Mouse (Mus musculus) thymus, adult 18-20 months (tissue): ENCODE data around the gene Cachd1.
A peak's percentile ranks its signal among the peaks of the same experiment; 100 is the strongest.

Experiments
- DNase-seq, 2 experiments: peaks; one replicate each; pipeline ENCODE4 v3.0.0; 2022; ENCODE audit warnings: mixed read lengths in 2 of 2

Gene Cachd1

DNA sequence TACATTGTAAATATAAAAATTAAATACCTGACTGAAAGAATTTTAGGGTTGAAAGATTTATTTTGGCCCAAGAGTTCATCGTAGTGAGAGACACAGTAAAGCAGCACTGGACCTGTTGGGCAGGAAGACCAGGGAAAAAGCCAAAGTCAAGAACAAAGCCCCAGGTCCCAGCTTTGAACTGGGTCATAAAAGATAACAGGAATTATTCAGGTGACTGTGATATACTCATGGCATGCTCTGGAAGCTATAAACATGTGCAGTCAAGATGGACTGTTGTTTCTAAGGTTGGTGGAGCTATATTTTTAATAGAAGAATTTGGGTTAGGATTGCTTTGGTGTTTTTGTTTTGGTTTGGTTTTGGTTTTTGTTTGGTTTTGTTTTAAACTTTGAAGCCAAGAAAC lies 148.7 kb downstream of the Cachd1 start:
- DNase-seq = no peak

- no peak for DNase-seq
Observed at GRCm38 (mm10) chr4:100926608-100927007, 150.1 kb downstream of the Cachd1 start.

DNA sequence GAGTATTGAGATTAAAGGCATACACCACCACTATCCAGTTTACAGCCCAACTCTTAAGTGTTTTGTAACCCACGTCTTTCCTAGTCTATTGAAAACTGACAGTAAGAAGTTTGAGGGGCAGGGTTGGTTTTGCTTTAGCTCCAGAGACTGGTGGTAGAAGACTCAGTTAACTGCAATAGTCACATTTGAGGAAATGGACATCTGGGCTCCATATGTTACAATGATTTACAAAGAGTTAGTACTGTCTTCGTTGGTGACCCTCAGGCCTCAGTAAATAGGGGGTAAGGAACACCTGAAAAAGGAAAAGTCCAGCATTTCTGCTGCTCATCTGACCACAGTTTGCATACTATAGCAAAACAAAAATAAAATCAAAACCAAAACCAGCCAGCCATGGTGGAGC lies 150.6 kb downstream of the Cachd1 start:
- no peak for DNase-seq

GRCm38 (mm10) chr4:100943689-100944088 lies 167.2 kb downstream of the Cachd1 start:
- DNase-seq = no peak

DNA sequence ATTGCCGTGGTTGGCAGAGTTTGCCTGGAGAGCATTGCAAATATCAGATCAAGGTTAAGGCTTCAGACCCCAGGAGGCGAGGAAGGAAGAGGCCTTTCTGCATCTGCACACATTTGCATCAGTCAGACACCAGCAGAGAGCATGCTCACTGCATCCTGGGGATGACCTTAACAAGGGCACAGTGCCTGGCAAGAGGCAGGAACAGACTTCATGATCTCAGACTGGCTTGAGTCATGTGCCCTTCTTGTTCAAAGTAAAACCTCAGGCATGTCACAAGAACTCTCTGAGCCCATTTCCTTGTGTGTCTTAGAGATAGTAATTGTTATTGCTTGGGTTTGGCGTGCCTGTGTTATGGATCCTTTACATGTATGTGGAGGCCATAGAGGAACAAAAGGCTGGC lies 167.8 kb downstream of the Cachd1 start:
- DNase-seq = no peak

DNA sequence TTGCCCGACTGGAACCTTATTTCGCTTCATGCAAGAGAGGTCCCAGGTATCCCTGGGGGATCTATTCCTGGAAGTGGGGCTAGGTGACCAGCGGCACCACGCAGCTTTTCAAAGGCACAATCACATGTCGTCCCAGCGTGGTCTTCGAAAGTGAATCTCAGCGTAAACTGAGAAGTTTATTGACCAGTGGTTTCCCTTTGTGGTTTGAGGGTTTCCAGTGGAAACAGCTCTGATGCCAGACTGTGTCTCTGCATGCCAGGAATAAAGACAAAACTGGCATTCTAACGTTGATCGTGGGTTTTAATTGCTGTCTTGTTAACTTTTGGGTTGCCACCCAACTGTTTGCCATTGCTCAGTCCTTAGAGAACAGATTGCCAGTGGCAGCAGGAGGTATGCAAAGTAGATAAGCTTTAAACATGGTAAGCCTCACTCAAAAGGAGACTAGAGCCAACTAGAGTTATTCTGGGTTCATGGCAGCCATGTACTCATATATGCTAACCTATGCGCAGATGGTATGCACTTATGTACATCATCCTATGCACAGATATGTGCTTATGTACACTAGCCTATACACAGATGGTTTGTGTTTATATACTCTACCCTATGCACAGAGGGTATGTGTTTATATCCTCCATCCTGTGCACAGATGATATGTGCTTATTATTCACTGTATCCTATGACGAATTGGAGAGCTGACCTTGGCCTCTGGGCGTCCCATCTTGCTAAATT lies 168.9 kb downstream of the Cachd1 start:
- DNase-seq = no peak

- DNase-seq = no peak
Observed at GRCm38 (mm10) chr4:100948494-100949425, 172.3 kb downstream of the Cachd1 start.

DNA sequence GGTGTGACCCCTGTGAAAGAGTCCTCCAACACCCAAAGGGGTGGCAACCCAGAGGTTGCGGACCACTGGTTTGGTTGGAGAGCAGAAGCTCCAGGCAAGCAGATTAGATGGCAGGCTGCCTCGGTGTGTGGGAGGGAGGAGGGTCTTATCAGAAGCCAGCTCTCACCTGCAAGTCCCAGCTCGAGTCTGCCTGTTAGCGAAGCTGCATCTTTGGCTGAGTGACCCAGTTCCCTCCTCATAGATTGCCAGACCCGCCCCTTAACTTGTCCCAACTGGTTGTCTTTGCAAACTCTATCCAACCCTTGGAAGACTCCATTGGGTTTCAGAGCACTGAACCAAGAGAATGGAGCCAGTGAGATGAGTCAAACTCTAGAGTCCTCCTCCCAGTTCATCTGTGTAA lies 173.8 kb downstream of the Cachd1 start:
- peak in 1 of 2 experiments; percentile 4 for DNase-seq

DNA sequence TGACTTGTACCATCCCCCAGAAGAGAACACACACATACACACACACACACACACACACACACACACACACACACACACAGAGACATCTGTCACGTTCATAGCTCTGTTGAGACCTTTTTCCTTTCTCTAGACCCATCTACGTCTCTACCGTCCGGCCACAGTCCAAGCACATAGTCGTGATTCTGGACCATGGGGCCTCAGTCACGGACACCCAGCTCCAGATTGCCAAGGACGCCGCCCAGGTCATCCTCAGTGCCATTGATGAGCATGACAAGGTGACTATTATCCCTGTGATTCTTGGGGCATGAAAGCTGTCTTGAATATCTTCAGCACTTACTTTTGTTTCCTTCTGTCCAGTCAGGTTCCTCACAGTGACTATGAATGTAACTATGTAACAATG lies 175.4 kb downstream of the Cachd1 start:
- DNase-seq = no peak

DNA sequence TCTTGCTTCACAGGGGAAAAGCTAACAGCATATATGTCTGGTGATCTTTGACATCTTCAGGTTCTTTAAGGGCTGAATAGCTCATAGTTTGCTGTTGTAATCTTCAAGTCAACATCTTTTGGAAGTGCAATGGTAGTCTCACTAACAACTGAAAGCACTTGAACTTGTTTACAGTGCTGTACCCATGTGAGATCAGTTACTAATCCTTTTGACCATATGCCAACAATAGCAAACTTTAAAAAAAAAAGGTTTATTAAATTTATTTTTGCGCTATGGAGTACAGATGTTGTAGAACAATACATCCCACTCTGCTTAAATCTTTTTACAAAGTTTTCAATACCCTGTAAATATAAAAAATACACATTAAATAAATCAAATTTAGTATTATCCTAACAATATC lies 186.9 kb downstream of the Cachd1 start:
- DNase-seq = no peak

DNA sequence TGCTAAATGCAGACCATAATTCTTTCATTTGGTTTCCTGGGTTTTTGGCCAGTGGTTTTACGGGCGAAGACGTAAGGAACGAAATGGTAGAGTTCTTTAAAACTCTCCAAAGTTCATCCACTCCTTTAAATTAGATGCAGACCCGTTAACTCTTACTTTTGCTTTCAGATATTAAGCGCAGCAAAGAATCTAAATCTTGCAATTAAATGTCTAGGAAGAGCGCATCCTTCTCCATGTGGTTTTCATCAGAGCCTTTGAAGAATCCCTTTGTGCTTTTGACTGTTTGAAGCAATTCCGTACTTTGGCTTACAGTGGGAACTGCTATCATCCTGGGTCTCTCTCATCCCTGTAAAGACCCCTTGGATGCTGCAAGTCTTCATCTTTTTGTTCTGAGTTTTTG lies 187.3 kb downstream of the Cachd1 start:
- no peak for DNase-seq

- no peak for DNase-seq
Observed at GRCm38 (mm10) chr4:100967703-100968392, 191.4 kb downstream of the Cachd1 start.

- no peak for DNase-seq
Observed at GRCm38 (mm10) chr4:100973641-100974454, 197.4 kb downstream of the Cachd1 start.

DNA sequence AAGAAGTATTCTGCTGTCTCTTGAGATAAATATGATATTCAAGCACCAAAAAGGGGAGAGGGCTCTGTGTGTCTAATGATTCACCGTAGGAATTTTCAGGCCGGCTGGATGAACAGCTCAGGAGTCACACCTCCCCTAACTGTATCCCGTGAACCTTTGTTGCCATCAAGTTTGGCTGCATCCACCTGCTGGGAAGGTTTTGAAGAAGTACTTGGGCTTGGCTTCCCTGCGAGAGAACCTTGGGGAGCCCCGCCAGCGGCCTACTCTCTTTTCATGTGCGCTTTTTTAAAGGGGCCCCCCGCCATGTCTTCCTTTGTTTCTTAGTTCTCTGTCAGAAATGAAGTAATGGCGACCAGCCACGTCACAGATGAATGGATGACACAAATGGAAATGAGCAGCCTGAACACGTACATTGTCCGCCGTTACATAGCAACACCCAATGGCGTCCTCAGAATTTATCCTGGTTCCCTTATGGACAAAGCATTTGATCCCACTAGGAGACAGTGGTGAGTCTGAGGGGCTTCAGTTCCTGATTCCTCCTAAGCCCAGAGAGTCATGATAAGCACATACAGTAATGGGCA lies 198.1 kb downstream of the Cachd1 start:
- no peak for DNase-seq

- DNase-seq = no peak
Observed at GRCm38 (mm10) chr4:100977522-100977921, 201.0 kb downstream of the Cachd1 start.

DNA sequence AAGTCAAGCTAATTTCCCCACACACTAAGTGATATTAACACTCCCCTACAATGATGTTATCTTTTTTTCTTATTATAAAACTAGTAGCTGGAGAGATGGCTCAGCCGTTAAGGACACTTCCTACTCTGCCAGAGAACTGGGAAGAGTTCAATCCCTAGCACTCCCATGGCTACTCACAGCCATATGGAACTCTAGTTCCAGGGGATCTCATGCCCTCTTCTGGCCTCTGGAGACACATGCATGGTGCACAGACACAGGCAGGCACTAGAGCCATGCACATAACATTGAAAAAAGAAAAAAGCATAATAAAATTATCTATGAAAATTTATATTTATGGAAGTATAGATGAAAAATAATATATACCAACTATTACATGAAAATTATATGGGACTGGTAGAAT lies 210.7 kb downstream of the Cachd1 start:
- no peak for DNase-seq

GRCm38 (mm10) chr4:100988231-100988799 lies 211.8 kb downstream of the Cachd1 start:
- DNase-seq = no peak

- no peak for DNase-seq
Observed at GRCm38 (mm10) chr4:100990996-100991395, 214.5 kb downstream of the Cachd1 start.

GRCm38 (mm10) chr4:100992086-100992485 lies 215.6 kb downstream of the Cachd1 start:
- DNase-seq = no peak

- no peak for DNase-seq
Observed at GRCm38 (mm10) chr4:100994442-100995255, 218.2 kb downstream of the Cachd1 start.

DNA sequence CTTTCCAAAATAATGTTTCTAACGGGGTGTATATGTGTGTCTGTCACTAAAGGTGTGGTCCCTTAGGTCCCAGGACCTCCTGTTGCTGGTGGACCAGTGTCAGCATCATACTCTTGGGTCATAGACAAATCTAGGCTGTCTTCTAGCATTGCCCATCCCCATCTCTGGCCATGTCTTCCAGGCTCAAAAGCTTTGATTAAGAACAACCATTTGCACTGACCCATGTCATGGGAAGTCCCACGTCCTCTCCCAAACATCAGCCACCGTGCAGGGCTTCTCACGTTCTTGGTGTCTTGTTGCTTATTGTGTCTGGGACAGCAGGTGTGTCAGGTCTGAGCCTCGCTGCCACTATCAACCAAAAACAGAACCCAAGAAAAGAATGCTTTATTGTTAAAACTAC lies 219.1 kb downstream of the Cachd1 start:
- DNase-seq = no peak
